Mouse (Mus musculus): ENCODE measurements around the gene Bola2.
A peak's percentile ranks its signal among the peaks of the same experiment; 100 is the strongest.

DNA sequence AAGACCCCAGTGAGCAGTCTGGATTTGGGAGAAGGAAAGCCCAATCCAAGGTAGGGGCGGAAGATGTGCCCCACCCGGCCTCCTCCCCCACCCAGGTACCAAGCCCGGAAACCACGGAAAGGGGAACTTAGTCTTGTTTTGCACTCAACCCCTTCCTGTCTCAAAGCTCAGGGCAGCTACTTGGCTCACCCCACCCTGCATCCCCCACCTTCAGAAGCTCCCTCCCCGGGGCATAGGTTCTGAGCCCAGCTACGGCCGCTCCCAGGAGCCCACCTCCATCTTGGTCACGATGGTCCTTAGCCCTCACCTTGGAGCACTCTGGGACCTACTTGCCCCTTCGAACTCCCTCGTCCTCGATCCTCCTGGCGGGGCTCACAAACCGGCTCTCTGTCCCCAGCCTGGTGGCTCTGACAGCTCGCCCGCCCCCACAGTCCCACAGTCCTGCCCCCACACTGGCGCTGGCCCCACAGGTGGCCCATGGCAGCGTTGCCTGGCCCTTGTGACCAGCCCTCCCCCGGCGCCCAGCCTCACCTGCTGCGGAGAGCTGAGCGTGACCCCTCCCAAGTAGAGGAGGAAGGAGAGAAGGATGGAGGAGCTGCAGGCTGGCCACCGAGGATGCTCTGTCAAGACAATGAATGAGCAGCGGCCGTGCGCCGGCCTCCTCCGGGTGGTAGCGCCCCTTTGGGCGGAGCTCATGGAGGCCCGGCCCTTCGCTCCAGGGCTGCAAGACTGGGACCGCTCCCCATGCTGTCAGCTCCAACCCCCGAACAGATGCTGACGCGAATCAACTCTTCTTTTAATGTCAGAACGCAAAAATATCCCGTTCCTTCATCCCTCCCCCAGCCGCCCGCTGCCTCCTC, 9.2 kb downstream of the Bola2 start:
- TF ChIP-seq CTCF (IDR thresholded peaks at IDR 0.05; ENCODE audit: control insufficient read depth, insufficient read depth, low read length) (no peak), POLR2A (IDR thresholded peaks at IDR 0.05; ENCODE audit: borderline replicate concordance, control insufficient read depth, low read depth, low read length) (peak; percentile 91; the same call in 1 of the 2 replicates)

Data from bone marrow, adult 2 months (tissue).